Mouse (Mus musculus) spleen, adult 12 weeks (tissue): Measurements from ENCODE around the gene Plod1.

Experiments used
- DNase-seq: peaks from one replicate; pipeline ENCODE4 v3.0.0; 2022; ENCODE audit warnings: low spot score

Plod1 gene

GRCm38 (mm10) chr4:147937486-147937885 is 919 bp upstream of the Plod1 start:
- no peak for DNase-seq

GRCm38 (mm10) chr4:147937021-147937420 is 454 bp upstream of the Plod1 start:
- DNase-seq: no peak

- no peak for DNase-seq
These were observed 663 bp downstream of the Plod1 start for GRCm38 (mm10) chr4:147935904-147936303.

GRCm38 (mm10) chr4:147934611-147935010 is 2.0 kb downstream of the Plod1 start:
- DNase-seq: no peak

- no peak for DNase-seq
These were observed 2.4 kb downstream of the Plod1 start for GRCm38 (mm10) chr4:147934134-147934533.

- DNase-seq: no peak
These were observed 5.6 kb downstream of the Plod1 start for GRCm38 (mm10) chr4:147930946-147931345.

GRCm38 (mm10) chr4:147928540-147928939 is 8.0 kb downstream of the Plod1 start:
- no peak for DNase-seq

GRCm38 (mm10) chr4:147928136-147928535 is 8.4 kb downstream of the Plod1 start:
- no peak for DNase-seq

GRCm38 (mm10) chr4:147927705-147928104 is 8.9 kb downstream of the Plod1 start:
- DNase-seq: no peak

- DNase-seq: no peak
These were observed 14.2 kb downstream of the Plod1 start for GRCm38 (mm10) chr4:147922341-147922740.

- DNase-seq: no peak
These were observed 15.6 kb downstream of the Plod1 start for GRCm38 (mm10) chr4:147920973-147921372.

GRCm38 (mm10) chr4:147918459-147919121 is 18.0 kb downstream of the Plod1 start:
- DNase-seq: no peak

- DNase-seq: no peak
These were observed 27.1 kb downstream of the Plod1 start for GRCm38 (mm10) chr4:147909486-147909885.

- no peak for DNase-seq
These were observed 30.3 kb downstream of the Plod1 start for GRCm38 (mm10) chr4:147906230-147906629.

GRCm38 (mm10) chr4:147905090-147905659 is 31.4 kb downstream of the Plod1 start:
- no peak for DNase-seq

- peak; percentile 85 for DNase-seq
These were observed 32.1 kb downstream of the Plod1 start, which contains the start of gene Mfn2 for GRCm38 (mm10) chr4:147904313-147905089. Mfn2 (minus strand) TSS chr4:147904704.

- DNase-seq: no peak
These were observed 33.0 kb downstream of the Plod1 start for GRCm38 (mm10) chr4:147903601-147904000.

GRCm38 (mm10) chr4:147902906-147903500 is 33.6 kb downstream of the Plod1 start:
- no peak for DNase-seq

- DNase-seq: no peak
These were observed 36.1 kb downstream of the Plod1 start for GRCm38 (mm10) chr4:147900452-147900851.

GRCm38 (mm10) chr4:147897348-147897747 is 39.2 kb downstream of the Plod1 start:
- no peak for DNase-seq

- DNase-seq: no peak
These were observed 40.2 kb downstream of the Plod1 start for GRCm38 (mm10) chr4:147896411-147896810.

- DNase-seq: no peak
These were observed 40.7 kb downstream of the Plod1 start for GRCm38 (mm10) chr4:147895815-147896330.
